Mouse (Mus musculus) monocyte, adult 5-6 weeks (primary cell): ENCODE data around the gene Olig2. TPM values are rescaled to one million over a fixed set of nuclear protein-coding genes. Genes with fewer than 3 reads are reported as not detected.

Experiments used
- ATAC-seq: fragments of 153-309, 156-312 bp; replicated peaks from 2 replicates; pipeline ENCODE4 v1.8.0; 2017; ENCODE audit warnings: mild to moderate bottlenecking; ENCODE audit not compliant: low TSS enrichment, insufficient number of reproducible peaks, severe bottlenecking, poor library complexity, low FRiP score
- total RNA-seq: library from RNA; stranded (forward); fragments of 200-1000, 200-491, 200-594 nt; gene quantifications from 3 replicates; pipeline ENCODE4 v1.2.3, GENCODE M21; 2017

Gene Olig2
- not detected in 3 replicates for total RNA-seq

DNA sequence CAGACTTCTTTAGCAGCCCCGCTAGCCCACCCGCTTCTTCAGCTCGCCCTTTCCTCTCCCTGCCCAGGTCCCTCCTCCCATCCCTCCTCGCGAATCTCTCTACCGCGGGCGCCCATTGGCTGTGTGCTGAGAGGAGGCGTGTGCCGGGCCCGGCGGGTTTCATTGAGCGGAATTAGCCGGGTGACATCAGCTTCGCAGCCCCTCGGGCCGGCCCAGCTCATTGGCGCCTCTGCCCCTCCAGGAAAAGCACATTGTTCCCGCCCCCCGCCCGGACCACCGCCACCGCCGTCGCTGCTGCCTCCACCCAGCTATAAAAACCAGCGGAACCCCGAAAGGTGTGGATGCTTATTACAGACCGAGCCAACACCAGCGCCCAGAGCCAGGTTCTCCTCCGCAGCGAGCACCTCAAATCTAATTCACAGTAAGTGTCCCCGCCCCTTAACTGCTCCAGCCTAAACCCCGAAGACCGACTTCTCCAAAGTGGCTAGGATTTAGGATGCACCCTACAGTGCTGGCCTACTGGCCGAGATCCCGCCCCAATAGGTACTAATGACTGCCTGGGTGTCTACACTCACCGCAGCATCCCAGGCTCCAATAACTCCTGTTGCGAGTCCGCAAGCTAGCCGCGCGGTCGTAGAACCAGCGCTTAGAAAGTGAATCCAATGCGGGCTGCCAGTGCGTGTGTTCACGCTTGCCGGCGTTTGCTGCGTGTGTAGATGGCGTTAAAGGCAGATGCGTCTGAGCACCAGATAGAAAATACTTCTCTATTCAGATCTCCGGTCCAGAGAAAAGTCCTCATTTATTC lies at the start of gene Olig2:
TSS of gene Olig2 (plus strand) at position 225 of the 805 bp plus-strand sequence.
- no peak for ATAC-seq

DNA sequence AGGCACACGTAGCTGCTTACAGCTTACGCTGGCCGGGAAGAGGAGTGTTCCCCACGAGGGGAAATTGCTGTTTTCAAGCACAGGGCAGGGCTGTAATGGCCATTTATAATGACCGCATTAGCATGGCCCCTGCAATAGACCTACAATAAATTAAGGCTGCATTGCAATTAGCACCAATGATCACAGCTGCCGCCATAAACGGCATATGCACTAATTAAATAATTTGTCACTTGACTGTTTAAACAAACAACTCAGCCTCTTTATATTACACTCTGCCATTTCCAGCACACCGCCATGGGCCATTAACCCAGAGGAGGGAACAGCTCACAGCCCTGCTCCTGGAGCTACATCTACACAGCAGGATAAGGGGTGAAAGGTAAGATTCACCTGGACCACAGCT lies 49.4 kb upstream of the Olig2 start:
- no peak for ATAC-seq

GRCm38 (mm10) chr16:91187046-91187445 lies 38.2 kb upstream of the Olig2 start:
- no peak for ATAC-seq

DNA sequence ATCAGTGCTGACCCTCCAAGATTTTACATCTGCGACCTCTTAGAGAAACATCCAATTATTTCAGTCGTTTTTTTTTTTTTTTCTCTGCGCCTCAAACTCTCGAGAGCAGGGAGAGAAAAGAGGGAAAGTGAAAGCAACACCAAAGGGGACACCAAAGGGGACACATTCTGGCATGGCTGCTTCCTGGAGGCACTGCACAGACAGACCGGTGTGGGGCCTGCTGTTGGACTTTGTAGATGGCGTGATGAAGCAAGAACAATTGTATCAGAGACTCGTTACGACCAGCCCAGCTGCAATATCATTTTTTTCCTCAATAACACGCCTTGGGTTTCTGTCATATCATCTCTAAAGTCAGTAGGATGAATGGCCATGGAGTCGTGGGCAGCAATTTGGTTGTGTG lies 37.6 kb upstream of the Olig2 start:
- ATAC-seq: no peak

DNA sequence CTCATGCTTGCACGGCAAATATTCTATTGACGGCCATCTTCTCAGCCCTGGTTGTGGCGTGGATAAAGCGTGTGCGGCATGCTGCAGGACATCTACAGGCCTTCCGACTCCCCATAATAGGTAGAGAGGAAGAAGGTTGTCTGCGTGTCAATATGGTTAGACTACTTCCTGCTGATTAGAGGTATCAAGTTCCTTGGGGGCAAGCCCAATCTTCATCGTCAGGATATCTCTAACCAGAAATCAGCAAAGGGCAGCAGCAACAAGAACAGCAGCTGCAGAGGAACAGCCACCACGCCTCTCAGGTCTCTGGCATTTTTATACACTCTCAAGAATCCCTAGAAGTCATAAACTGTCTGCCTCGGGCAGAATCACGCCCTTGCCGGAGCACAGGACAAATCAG lies 37.0 kb upstream of the Olig2 start:
- ATAC-seq: no peak

DNA sequence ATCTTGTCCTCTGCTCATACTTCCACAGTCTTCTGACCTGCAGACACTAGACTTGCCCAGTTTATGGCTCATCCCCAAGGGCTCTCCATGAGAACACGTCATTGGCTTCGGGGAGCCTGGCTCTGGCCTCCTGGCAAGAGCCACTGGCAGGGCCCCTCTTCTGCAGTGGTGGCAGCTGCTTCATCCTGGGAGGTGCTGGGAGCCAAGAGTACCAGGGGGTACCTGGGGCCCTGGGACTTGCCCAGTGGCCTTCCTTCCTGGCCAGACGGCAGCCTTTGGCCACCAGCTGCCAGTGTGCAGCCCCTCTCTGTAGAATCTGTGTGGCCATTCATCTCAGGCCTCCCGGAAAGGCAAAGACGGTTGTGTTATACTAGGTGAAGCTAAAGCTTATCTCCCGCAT lies 34.0 kb upstream of the Olig2 start:
- no peak for ATAC-seq

- no peak for ATAC-seq
Observed at GRCm38 (mm10) chr16:91191663-91192237, 33.5 kb upstream of the Olig2 start.

GRCm38 (mm10) chr16:91192672-91193354 lies 32.4 kb upstream of the Olig2 start:
- no peak for ATAC-seq

DNA sequence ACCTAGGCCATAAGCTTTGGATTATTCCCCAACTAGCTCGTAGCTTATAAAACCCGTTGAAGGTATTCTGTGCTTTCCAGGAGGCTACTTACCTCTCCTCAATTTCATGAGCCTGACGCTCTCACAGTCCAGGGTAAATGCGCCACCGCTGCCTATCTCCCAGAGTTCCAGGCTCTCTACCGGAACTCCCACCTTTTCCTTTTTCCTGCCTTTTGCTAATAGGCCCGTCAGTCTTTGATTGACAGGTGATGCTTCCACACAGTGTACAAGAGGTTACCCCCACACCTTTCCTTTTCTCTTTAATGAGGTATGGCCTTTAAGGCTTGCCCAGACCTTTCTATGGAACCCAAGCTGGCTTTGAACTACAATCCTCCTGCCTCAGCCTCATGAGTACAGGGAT lies 25.4 kb upstream of the Olig2 start:
- no peak for ATAC-seq

- ATAC-seq: no peak
Observed at GRCm38 (mm10) chr16:91202989-91203388, 22.3 kb upstream of the Olig2 start.

DNA sequence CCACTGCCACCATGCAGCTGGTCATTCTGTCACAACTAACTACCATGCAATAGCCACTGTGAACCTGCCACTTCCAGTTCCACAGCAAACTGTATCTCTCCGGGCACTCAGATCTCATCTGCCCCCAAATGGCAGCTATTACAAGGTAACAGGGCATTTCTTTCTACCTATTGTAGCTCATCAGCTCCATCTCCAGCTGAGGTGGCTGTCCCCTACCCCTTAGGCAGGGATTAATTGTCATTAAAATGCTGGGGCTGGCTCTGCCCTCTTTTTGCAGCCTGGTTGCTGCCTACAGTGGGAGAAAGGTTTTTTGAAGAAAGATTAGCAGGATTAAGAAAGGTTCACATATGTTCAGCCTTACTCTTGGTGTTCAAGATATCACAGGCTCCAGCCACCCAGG lies 18.9 kb upstream of the Olig2 start:
- ATAC-seq: no peak

- ATAC-seq: no peak
Observed at GRCm38 (mm10) chr16:91217077-91217476, 8.2 kb upstream of the Olig2 start.

GRCm38 (mm10) chr16:91217948-91218347 lies 7.3 kb upstream of the Olig2 start:
- no peak for ATAC-seq

DNA sequence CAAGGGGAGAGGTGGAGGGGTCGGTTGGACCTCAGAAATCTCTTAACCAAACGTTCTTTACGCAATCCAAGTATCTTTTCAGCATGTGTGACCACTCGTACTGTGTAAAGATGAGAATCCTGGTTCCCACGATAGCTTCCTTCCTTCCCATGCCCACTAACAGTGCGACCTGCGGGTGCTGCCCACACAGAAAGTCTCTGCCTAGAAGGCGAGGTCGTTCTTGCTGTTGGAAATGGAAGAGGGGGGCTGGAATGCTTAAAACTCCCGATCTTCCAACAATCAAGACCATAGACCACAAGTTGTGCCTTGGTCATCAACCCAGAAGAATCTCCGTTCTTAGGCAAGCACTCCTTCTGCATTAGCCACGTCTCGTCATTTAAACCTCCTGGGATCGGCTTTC lies 6.0 kb upstream of the Olig2 start:
- no peak for ATAC-seq

DNA sequence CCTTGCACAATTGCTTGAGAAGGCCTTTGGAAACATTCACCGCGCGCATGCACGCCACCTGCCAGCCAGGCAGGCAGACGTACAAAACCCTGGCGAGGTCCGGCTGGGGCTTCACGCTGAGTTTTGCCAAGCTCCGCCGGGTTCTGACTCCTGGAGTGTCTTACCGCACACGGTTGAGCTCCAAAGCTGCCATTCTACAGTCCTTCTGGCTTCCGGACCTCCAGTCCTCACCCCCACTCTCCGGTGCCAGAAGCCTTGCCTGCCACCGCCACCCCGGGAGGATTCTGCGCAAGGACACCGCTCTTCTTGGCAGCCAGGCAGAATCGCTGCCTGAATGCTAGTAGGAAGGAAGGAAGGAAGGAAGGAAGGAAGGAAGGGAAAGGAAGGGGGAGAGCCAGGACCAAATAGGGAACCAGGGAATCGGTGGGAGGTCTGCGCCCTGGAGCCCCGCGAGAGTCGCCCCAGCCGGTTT lies 3.0 kb upstream of the Olig2 start:
- no peak for ATAC-seq

DNA sequence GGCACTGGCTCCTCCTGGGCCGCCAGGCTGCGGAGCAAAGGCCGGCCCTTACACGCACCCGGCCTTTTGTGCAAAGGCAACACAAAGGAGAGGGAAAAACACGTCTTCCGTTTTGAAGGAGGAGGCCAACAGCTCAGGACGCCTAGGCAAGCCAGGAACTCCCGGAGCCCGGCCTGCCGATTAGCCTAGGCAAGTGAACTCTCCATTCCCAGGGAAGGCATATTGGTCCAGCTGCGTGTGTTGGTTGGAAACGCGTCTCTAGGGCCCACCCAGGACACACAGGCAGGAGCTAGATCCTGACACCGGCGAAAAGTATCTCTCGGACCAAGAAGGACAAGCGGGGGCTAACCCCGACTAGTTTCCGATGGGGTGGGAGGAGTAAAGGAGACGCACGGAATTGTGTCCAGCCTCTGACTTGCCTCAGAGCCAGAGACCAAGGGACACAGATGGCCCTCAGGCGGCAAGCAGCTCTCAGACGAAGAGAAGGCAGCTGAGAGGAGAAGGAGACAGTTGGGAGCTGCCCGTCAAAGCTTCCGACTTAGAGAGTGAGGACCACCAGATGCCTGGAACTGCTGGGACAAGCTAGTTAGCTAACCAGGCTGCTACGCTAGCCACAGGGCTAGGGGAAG lies 2.5 kb upstream of the Olig2 start:
- no peak for ATAC-seq

- no peak for ATAC-seq
Observed at GRCm38 (mm10) chr16:91223327-91224067, 1.8 kb upstream of the Olig2 start.

- no peak for ATAC-seq
Observed at GRCm38 (mm10) chr16:91224068-91224402, 1.2 kb upstream of the Olig2 start.
